Mouse (Mus musculus) thymus, adult 2 months (tissue): Measurements from ENCODE around the gene Man2a2. TPM values are rescaled to one million over a fixed set of nuclear protein-coding genes. Genes with fewer than 3 reads are reported as not detected.

ENCODE experiments used
- DNase-seq: peaks from one replicate; pipeline ENCODE4 v3.0.0; 2021
- H3K27ac ChIP-seq: fragments of 200-500 bp; 2 replicates; pipeline ENCODE4 v1.5.1; 2012; ENCODE audit warnings: low read length, control low read depth; ENCODE audit not compliant: control insufficient read depth, insufficient read depth
- H3K27me3 ChIP-seq: fragments of 200-500 bp; 2 replicates; pipeline ENCODE4 v1.6.1; 2012; ENCODE audit warnings: mild to moderate bottlenecking, low read length, moderate library complexity, mixed read lengths; ENCODE audit not compliant: control insufficient read depth, insufficient read depth
- H3K36me3 ChIP-seq: fragments of 200-500 bp; 2 replicates; pipeline ENCODE4 v1.6.1; 2012; ENCODE audit warnings: mild to moderate bottlenecking, low read length, moderate library complexity; ENCODE audit not compliant: control insufficient read depth, insufficient read depth
- H3K4me1 ChIP-seq: fragments of 200-500 bp; replicated peaks from 2 replicates; pipeline ENCODE4 v1.6.1; 2012; ENCODE audit warnings: low read length; ENCODE audit not compliant: control insufficient read depth, insufficient read depth
- H3K4me3 ChIP-seq: fragments of 200-500 bp; 2 replicates; pipeline ENCODE4 v1.5.1; 2012; ENCODE audit warnings: mild to moderate bottlenecking, low read length, control low read depth, moderate library complexity; ENCODE audit not compliant: control insufficient read depth, insufficient read depth
- CTCF ChIP-seq: fragments of 200-500 bp; IDR thresholded peaks from 2 replicates; pipeline ENCODE4 v1.5.1; 2012; ENCODE audit warnings: mild to moderate bottlenecking, control low read depth, low read length, moderate library complexity, borderline replicate concordance; ENCODE audit not compliant: control insufficient read depth, poor library complexity, insufficient read depth; ENCODE audit errors: extremely low read depth
- POLR2A ChIP-seq: fragments of 200-500 bp; IDR thresholded peaks from 2 replicates; pipeline ENCODE4 v1.6.1; 2012; ENCODE audit warnings: mild to moderate bottlenecking, low read length, control low read depth, moderate library complexity; ENCODE audit not compliant: control insufficient read depth, poor library complexity, insufficient read depth; ENCODE audit errors: extremely low read depth
- WGBS: fragments of 180-500 bp; shearing (Covaris S2); methylation state at CpG from one replicate; pipeline ENCODE4 v1.1.7; 2018; 5-methylcytosine and 5-hydroxymethylcytosine counted together
- polyA plus RNA-seq: library from polyadenylated mRNA; depleted of rRNA; stranded (reverse); fragments of >200 nt; gene quantifications from 2 replicates; pipeline ENCODE4 v1.2.3, GENCODE M21; 2012

Man2a2 gene
- polyA plus RNA-seq, 1 experiment: 188 TPM

DNA sequence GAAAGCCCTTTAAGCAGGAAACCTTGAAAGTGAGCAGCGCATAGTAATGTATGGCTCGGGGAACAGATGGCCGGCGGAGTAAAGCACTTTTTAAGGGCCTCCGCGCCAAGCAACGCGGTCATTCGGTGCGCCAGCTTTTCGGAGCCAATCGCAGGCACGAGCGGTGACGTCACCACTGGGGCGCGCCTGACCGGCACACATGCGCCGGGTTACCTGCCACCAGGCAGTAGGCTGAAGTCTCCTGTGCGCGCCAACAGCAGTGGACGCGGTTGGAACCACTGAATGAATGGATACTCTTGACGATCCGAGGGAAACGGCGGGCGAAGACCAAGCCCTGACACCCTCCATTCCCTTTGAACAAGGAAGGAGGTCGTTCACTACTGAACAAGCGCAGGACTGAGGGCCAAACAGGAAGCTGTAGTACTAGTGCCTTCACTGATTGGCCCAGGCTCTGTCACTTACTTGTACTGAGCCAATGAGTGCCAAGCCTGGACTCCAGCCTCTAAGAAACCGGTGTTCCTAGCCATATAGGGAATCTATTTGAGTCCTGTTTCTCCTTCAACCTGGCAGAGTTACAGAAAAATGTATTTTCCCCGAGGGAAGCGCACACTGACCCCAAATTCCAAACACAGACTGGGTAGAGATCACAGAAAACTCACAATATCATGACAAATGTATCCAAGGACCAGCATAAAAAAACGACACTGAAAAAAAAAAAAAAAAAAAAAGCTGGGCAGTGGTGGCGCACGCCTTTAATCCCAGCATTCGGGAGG, 46.9 kb downstream of the Man2a2 start, which contains the start of gene Rccd1:
Gene Rccd1, minus strand, starts transcription at position 412 of the 773 bp plus-strand sequence.
- peak; percentile 54; the same call in 1 of the 2 replicates for TF ChIP-seq POLR2A
- TF ChIP-seq CTCF: no peak; the same call in 1 of the 2 replicates
- WGBS: 2% methylated on average over 38 of the region's 38 CpGs
- H3K27me3 ChIP-seq: no peaks in the 10 kb centered on the region
- H3K27ac ChIP-seq: peak within 1 kb of the TSS; percentile 10; the same call in 1 of the 2 replicates
- peak; percentile 90 for DNase-seq
- H3K4me1 ChIP-seq: peaks cover 3% of the 10 kb centered on the region
- H3K4me3 ChIP-seq: peak within 1 kb of the TSS; percentile 69
- peaks cover 34% of the 10 kb centered on the region for H3K36me3 ChIP-seq

- WGBS: 20% methylated on average over 8 of the region's 8 CpGs
- no peak for TF ChIP-seq CTCF
- TF ChIP-seq POLR2A: no peak
- H3K4me3 ChIP-seq: no peak overlapping the region; the same call in 1 of the 2 replicates
These were observed 47.8 kb downstream of the Man2a2 start for GRCm38 (mm10) chr7:80323336-80323735.

GRCm38 (mm10) chr7:80319846-80320496, 51.2 kb downstream of the Man2a2 start:
- Histone ChIP-seq H3K4me1 (peaks cover 3% of the 10 kb centered on the region), H3K36me3 (peaks cover 25% of the 10 kb centered on the region), H3K4me3 (no peak overlapping the region), H3K27ac (no peak overlapping the region), H3K27me3 (no peaks in the 10 kb centered on the region)
- 96% methylated on average over 19 of the region's 19 CpGs for WGBS
- no peak for TF ChIP-seq POLR2A
- no peak for TF ChIP-seq CTCF
- DNase-seq: no peak

More at GRCm38 (mm10) chr7:80323336-80323735, 47.8 kb downstream of the Man2a2 start:
- DNase-seq: no peak
- peaks cover 3% of the 10 kb centered on the region for H3K4me1 ChIP-seq
- peaks cover 25% of the 10 kb centered on the region for H3K36me3 ChIP-seq
- H3K27me3 ChIP-seq: no peaks in the 10 kb centered on the region
- no peak overlapping the region for H3K27ac ChIP-seq

DNA sequence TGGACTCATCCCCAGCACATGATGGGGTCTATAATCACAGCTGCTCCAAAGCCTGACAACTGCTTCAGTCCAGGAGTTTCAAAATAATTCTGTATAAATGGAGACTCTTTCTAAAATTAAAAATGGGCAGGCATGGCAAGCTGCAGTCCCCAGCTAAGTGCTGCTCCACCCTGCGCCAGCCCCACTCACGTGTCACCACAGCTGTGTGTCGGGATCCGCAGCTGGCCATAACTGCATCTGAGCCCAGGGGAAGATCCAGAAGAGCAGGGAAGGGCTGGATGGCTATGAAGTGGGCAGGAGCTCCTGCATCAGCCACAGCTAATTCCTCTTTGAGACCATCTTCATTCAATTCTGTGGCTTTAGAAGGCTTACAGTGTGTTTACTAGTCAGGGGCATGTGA, 52.5 kb downstream of the Man2a2 start:
- WGBS: 94% methylated on average over 4 of the region's 4 CpGs
- Histone ChIP-seq H3K27ac (no peak overlapping the region), H3K4me1 (peaks cover 3% of the 10 kb centered on the region), H3K36me3 (peaks cover 38% of the 10 kb centered on the region), H3K4me3 (no peak overlapping the region), H3K27me3 (no peaks in the 10 kb centered on the region)
- TF ChIP-seq POLR2A: no peak
- no peak for TF ChIP-seq CTCF
- no peak for DNase-seq

GRCm38 (mm10) chr7:80317439-80318115, 53.6 kb downstream of the Man2a2 start:
- H3K27me3 ChIP-seq: no peaks in the 10 kb centered on the region
- TF ChIP-seq CTCF (no peak), POLR2A (no peak)
- 100% methylated on average over 1 of the region's 1 CpGs for WGBS
- DNase-seq: no peak
- no peak overlapping the region for H3K27ac ChIP-seq
- no peak overlapping the region for H3K4me3 ChIP-seq
- peaks cover 49% of the 10 kb centered on the region for H3K36me3 ChIP-seq
- H3K4me1 ChIP-seq: no peaks in the 10 kb centered on the region; the same call in 1 of the 2 replicates

DNA sequence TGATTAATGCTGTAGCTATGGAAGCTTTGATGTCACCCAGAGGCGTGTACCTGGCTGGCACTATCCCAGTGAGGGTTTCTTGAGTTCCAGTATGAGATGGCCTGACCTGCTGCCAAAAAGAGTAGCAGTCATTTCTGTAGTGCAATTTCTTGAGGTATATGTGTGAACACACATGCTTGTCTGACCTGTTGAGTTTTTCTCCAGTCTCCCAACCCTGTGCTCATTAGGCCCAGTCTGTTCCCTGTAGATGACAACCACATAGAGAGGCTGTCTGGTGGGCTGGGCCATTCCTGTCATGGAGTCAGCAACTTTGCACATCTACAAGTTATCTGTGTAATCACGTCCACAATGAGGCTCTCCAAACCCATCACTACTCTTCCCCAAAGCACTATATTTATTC, 55.4 kb downstream of the Man2a2 start:
- Histone ChIP-seq H3K4me1 (no peaks in the 10 kb centered on the region), H3K4me3 (no peak overlapping the region), H3K27me3 (no peaks in the 10 kb centered on the region), H3K27ac (no peak overlapping the region), H3K36me3 (peaks cover 67% of the 10 kb centered on the region)
- DNase-seq: no peak
- TF ChIP-seq CTCF: no peak
- TF ChIP-seq POLR2A: no peak
- WGBS: 96% methylated on average over 2 of the region's 2 CpGs
